Mouse (Mus musculus): ENCODE measurements around the gene Ankrd34b. TPM values are rescaled to one million over a fixed set of nuclear protein-coding genes. Genes with fewer than 3 reads are reported as not detected.

Ankrd34b gene
- total and polyA plus RNA-seq, 2 experiments from 2014 or later, result 0.03 TPM; not detected in 1

- DNase-seq (ENCODE audit: low spot score) (no peak), ATAC-seq (ENCODE audit: insufficient read depth, low read depth) (no peak)
- no peak overlapping the region for H3K9ac ChIP-seq (replicated peaks; ENCODE audit: low read depth, low read length)
- no peak overlapping the region for H3K4me2 ChIP-seq (ENCODE audit: low read depth, low read length)
- H3K27ac ChIP-seq (ENCODE audit: low read depth), result no peak overlapping the region
- no peaks in the 10 kb centered on the region for H3K27me3 ChIP-seq (ENCODE audit: control insufficient read depth, insufficient read depth, low read length)
- H3K9me3 ChIP-seq (replicated peaks; ENCODE audit: control insufficient read depth, low read length), result no peaks in the 10 kb centered on the region
- no peaks in the 10 kb centered on the region for H3K4me1 ChIP-seq (ENCODE audit: control insufficient read depth, insufficient read depth)
- H3K36me3 ChIP-seq (replicated peaks; ENCODE audit: control insufficient read depth, insufficient read depth, low read length), result peaks cover 16% of the 10 kb centered on the region; the same call in 1 of the 2 replicates
- 69% methylated on average over 2 of the region's 2 CpGs for WGBS
- H3K4me3 ChIP-seq (ENCODE audit: low read depth, low read length), result no peak overlapping the region
- TF ChIP-seq EP300 (IDR thresholded peaks at IDR 0.05; ENCODE audit: low read depth) (no peak), CTCF (IDR thresholded peaks at IDR 0.05; ENCODE audit: low read depth) (no peak)
Measured at GRCm38 (mm10) chr13:92469381-92469780, 43.7 kb downstream of the Ankrd34b start.

GRCm38 (mm10) chr13:92470151-92470550 is 44.5 kb downstream of the Ankrd34b start:
- ATAC-seq (ENCODE audit: insufficient read depth, low read depth), result no peak
- Histone ChIP-seq H3K36me3 (replicated peaks; ENCODE audit: control insufficient read depth, insufficient read depth, low read length) (peaks cover 14% of the 10 kb centered on the region; the same call in 1 of the 2 replicates), H3K4me1 (ENCODE audit: control insufficient read depth, insufficient read depth) (no peaks in the 10 kb centered on the region), H3K27me3 (ENCODE audit: control insufficient read depth, insufficient read depth, low read length) (no peaks in the 10 kb centered on the region), H3K9ac (replicated peaks; ENCODE audit: low read depth, low read length) (no peak overlapping the region), H3K4me3 (ENCODE audit: low read depth, low read length) (no peak overlapping the region), H3K4me2 (ENCODE audit: low read depth, low read length) (no peak overlapping the region), H3K9me3 (replicated peaks; ENCODE audit: control insufficient read depth, low read length) (no peaks in the 10 kb centered on the region), H3K27ac (ENCODE audit: low read depth) (no peak overlapping the region)
- WGBS, result 63% methylated on average over 2 of the region's 2 CpGs
- TF ChIP-seq EP300 (IDR thresholded peaks at IDR 0.05; ENCODE audit: low read depth) (no peak), CTCF (IDR thresholded peaks at IDR 0.05; ENCODE audit: low read depth) (no peak)
- no peak for DNase-seq (ENCODE audit: low spot score)

DNA sequence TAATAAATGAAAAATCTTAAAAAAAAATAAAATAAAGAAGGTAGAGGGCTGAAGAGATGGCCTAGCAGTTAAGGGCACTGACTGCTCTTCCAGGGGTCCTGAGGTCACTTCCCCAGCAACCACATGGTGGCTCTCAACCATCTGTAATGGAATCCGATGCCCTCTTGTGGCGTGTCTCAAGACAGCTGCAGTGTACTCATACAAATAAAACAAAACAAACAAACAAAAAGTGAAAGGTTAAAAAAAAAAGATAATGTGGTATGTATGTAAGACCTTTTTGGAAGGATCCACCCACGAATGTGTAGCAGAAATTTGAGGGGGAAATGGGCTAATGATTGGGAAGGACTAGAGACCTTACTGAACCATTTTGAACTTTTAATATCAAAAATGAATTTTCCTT is 57.7 kb downstream of the Ankrd34b start:
- H3K36me3 ChIP-seq (replicated peaks; ENCODE audit: control insufficient read depth, insufficient read depth, low read length), result 0 out of 2 replicates have a peak, but pooled peaks cover 6% of the 10 kb centered on the region
- no peaks in the 10 kb centered on the region for H3K9me3 ChIP-seq (replicated peaks; ENCODE audit: control insufficient read depth, low read length)
- peak overlapping the region; percentile 52 for H3K4me3 ChIP-seq (ENCODE audit: low read depth, low read length)
- DNase-seq (ENCODE audit: low spot score) (peak; percentile 65), ATAC-seq (ENCODE audit: insufficient read depth, low read depth) (peak; percentile 77)
- H3K27me3 ChIP-seq (ENCODE audit: control insufficient read depth, insufficient read depth, low read length), result no peaks in the 10 kb centered on the region
- no peak overlapping the region for H3K27ac ChIP-seq (ENCODE audit: low read depth)
- no peak overlapping the region for H3K9ac ChIP-seq (replicated peaks; ENCODE audit: low read depth, low read length)
- 16% methylated on average over 3 of the region's 3 CpGs for WGBS
- H3K4me2 ChIP-seq (ENCODE audit: low read depth, low read length), result peak overlapping the region; percentile 70
- H3K4me1 ChIP-seq (ENCODE audit: control insufficient read depth, insufficient read depth), result no peaks in the 10 kb centered on the region
- no peak for TF ChIP-seq EP300 (IDR thresholded peaks at IDR 0.05; ENCODE audit: low read depth)
- peak; percentile 69 for TF ChIP-seq CTCF (IDR thresholded peaks at IDR 0.05; ENCODE audit: low read depth)

GRCm38 (mm10) chr13:92483852-92484463 is 58.3 kb downstream of the Ankrd34b start, which contains the start of gene Fam151b:
TSS of gene Fam151b (minus strand) at chr13:92484015.
- peak within 1 kb of the TSS; percentile 49; the same call in 1 of the 2 replicates for H3K27ac ChIP-seq (ENCODE audit: low read depth)
- no peaks in the 10 kb centered on the region for H3K27me3 ChIP-seq (ENCODE audit: control insufficient read depth, insufficient read depth, low read length)
- no peaks in the 10 kb centered on the region for H3K4me1 ChIP-seq (ENCODE audit: control insufficient read depth, insufficient read depth)
- H3K36me3 ChIP-seq (replicated peaks; ENCODE audit: control insufficient read depth, insufficient read depth, low read length), result 0 out of 2 replicates have a peak, but pooled peaks cover 8% of the 10 kb centered on the region
- DNase-seq (ENCODE audit: low spot score) (peak; percentile 94), ATAC-seq (ENCODE audit: insufficient read depth, low read depth) (peak; percentile 99)
- H3K4me2 ChIP-seq (ENCODE audit: low read depth, low read length), result peak within 1 kb of the TSS; percentile 70
- whole genome bisulfite sequencing, result 7% methylated on average over 19 of the region's 19 CpGs
- no peak for TF ChIP-seq CTCF (IDR thresholded peaks at IDR 0.05; ENCODE audit: low read depth)
- no peak for TF ChIP-seq EP300 (IDR thresholded peaks at IDR 0.05; ENCODE audit: low read depth)
- H3K9ac ChIP-seq (replicated peaks; ENCODE audit: low read depth, low read length), result 0 out of 2 replicates have a peak within 1 kb of the TSS, but pooled peaks have one; percentile 23
- H3K4me3 ChIP-seq (ENCODE audit: low read depth, low read length), result peak within 1 kb of the TSS; percentile 52
- no peaks in the 10 kb centered on the region for H3K9me3 ChIP-seq (replicated peaks; ENCODE audit: control insufficient read depth, low read length)

- TF ChIP-seq CTCF (IDR thresholded peaks at IDR 0.05; ENCODE audit: low read depth), result no peak
- no peak for TF ChIP-seq EP300 (IDR thresholded peaks at IDR 0.05; ENCODE audit: low read depth)
- H3K27me3 ChIP-seq (ENCODE audit: control insufficient read depth, insufficient read depth, low read length), result no peaks in the 10 kb centered on the region
- ATAC-seq (ENCODE audit: insufficient read depth, low read depth), result no peak
- no peak overlapping the region for H3K4me3 ChIP-seq (ENCODE audit: low read depth, low read length)
- H3K27ac ChIP-seq (ENCODE audit: low read depth), result no peak overlapping the region
- H3K4me2 ChIP-seq (ENCODE audit: low read depth, low read length), result no peak overlapping the region
- 55% methylated on average over 4 of the region's 4 CpGs for WGBS
- no peak overlapping the region for H3K9ac ChIP-seq (replicated peaks; ENCODE audit: low read depth, low read length)
- peaks cover 30% of the 10 kb centered on the region for H3K36me3 ChIP-seq (replicated peaks; ENCODE audit: control insufficient read depth, insufficient read depth, low read length)
- peaks cover 4% of the 10 kb centered on the region; the same call in 1 of the 2 replicates for H3K4me1 ChIP-seq (ENCODE audit: control insufficient read depth, insufficient read depth)
- H3K9me3 ChIP-seq (replicated peaks; ENCODE audit: control insufficient read depth, low read length), result no peaks in the 10 kb centered on the region
- DNase-seq (ENCODE audit: low spot score), result no peak
Measured at GRCm38 (mm10) chr13:92490817-92491216, 65.1 kb downstream of the Ankrd34b start.

Other genes starting within 250 kb of the Ankrd34b start
- gene Gm20379, start 119.9 kb upstream of the Ankrd34b start, total RNA-seq (2014; rRNA removed; ENCODE audit: low replicate concordance), result not detected in 2 replicates
- gene Gm20379, start 119.9 kb upstream of the Ankrd34b start, polyA plus RNA-seq (2015; fragmentation: Nextera tagmentation; extraction: Ambion mirVana), result 0.12 and 0.31 TPM in 2 replicates
- 3.2 and 4.1 TPM in 2 replicates for gene Dhfr, start 71.2 kb upstream of the Ankrd34b start, total RNA-seq (2014; rRNA removed; ENCODE audit: low replicate concordance)
- 4.4 and 5.3 TPM in 2 replicates for gene Dhfr, start 71.2 kb upstream of the Ankrd34b start, polyA plus RNA-seq (2015; fragmentation: Nextera tagmentation; extraction: Ambion mirVana)
- 4.5 and 37.1 TPM in 2 replicates for gene Msh3, start 70.9 kb upstream of the Ankrd34b start, total RNA-seq (2014; rRNA removed; ENCODE audit: low replicate concordance)
- gene Msh3, start 70.9 kb upstream of the Ankrd34b start, polyA plus RNA-seq (2015; fragmentation: Nextera tagmentation; extraction: Ambion mirVana), result 8.5 and 9.4 TPM in 2 replicates
- 1.3 and 4.0 TPM in 2 replicates for gene Fam151b, start 58.1 kb downstream of the Ankrd34b start, total RNA-seq (2014; rRNA removed; ENCODE audit: low replicate concordance)
- gene Fam151b, start 58.1 kb downstream of the Ankrd34b start, polyA plus RNA-seq (2015; fragmentation: Nextera tagmentation; extraction: Ambion mirVana), result 0.10 and 0.16 TPM in 2 replicates
- gene Zfyve16, start 105.0 kb downstream of the Ankrd34b start, total RNA-seq (2014; rRNA removed; ENCODE audit: low replicate concordance), result 11.2 and 12.3 TPM in 2 replicates
- 6.2 and 6.3 TPM in 2 replicates for gene Zfyve16, start 105.0 kb downstream of the Ankrd34b start, polyA plus RNA-seq (2015; fragmentation: Nextera tagmentation; extraction: Ambion mirVana)
- not detected in 2 replicates for gene Spz1, start 150.3 kb downstream of the Ankrd34b start, total RNA-seq (2014; rRNA removed; ENCODE audit: low replicate concordance)
- gene Spz1, start 150.3 kb downstream of the Ankrd34b start, polyA plus RNA-seq (2015; fragmentation: Nextera tagmentation; extraction: Ambion mirVana), result not detected in 2 replicates
- 28.2 TPM in 2 replicates for gene Serinc5, start 185.2 kb downstream of the Ankrd34b start, total RNA-seq (2014; rRNA removed; ENCODE audit: low replicate concordance)
- 9.7 and 9.8 TPM in 2 replicates for gene Serinc5, start 185.2 kb downstream of the Ankrd34b start, polyA plus RNA-seq (2015; fragmentation: Nextera tagmentation; extraction: Ambion mirVana)